Mouse (Mus musculus): Measurements from ENCODE around the gene Ankrd54. TPM values are rescaled to one million over a fixed set of nuclear protein-coding genes. Genes with fewer than 3 reads are reported as not detected.

The Ankrd54 gene
- total and polyA plus RNA-seq, 2 experiments from 2014 or later = 14.1 to 27.1 TPM

DNA sequence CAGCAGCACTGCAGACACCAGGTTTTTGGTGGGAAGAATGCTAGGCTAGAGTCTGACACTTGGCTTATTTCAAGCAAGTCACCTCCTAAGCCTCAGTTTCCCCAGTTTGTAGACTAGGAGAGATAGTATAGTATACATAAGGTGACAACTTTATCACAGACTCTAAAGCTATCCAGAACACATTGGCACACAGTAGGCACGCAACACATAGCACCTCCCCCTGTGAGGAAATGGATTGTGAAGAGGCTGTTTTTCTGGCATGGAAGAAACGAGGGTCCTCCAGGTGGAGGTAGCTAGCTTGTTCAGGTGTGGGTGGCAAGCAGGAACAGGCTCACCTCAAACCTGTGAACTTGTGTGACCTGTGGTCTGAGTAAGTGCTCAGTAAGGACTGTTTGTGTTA lies 11.7 kb downstream of the Ankrd54 start:
- Histone ChIP-seq H3K36me3 (replicated peaks; ENCODE audit: control insufficient read depth, insufficient read depth, low read length) (peaks cover 39% of the 10 kb centered on the region), H3K9ac (replicated peaks; ENCODE audit: low read depth, low read length) (no peak overlapping the region), H3K27me3 (ENCODE audit: control insufficient read depth, insufficient read depth, low read length) (no peaks in the 10 kb centered on the region), H3K4me3 (ENCODE audit: low read depth, low read length) (no peak overlapping the region), H3K4me2 (ENCODE audit: low read depth, low read length) (no peak overlapping the region), H3K9me3 (replicated peaks; ENCODE audit: control insufficient read depth, low read length) (no peaks in the 10 kb centered on the region), H3K4me1 (ENCODE audit: control insufficient read depth, insufficient read depth) (no peaks in the 10 kb centered on the region), H3K27ac (ENCODE audit: low read depth) (no peak overlapping the region)
- ATAC-seq (ENCODE audit: insufficient read depth, low read depth) (no peak), DNase-seq (ENCODE audit: low spot score) (no peak)
- 77% methylated on average over 2 of the region's 2 CpGs for WGBS
- TF ChIP-seq CTCF (IDR thresholded peaks at IDR 0.05; ENCODE audit: low read depth) = no peak
- no peak for TF ChIP-seq EP300 (IDR thresholded peaks at IDR 0.05; ENCODE audit: low read depth)

DNA sequence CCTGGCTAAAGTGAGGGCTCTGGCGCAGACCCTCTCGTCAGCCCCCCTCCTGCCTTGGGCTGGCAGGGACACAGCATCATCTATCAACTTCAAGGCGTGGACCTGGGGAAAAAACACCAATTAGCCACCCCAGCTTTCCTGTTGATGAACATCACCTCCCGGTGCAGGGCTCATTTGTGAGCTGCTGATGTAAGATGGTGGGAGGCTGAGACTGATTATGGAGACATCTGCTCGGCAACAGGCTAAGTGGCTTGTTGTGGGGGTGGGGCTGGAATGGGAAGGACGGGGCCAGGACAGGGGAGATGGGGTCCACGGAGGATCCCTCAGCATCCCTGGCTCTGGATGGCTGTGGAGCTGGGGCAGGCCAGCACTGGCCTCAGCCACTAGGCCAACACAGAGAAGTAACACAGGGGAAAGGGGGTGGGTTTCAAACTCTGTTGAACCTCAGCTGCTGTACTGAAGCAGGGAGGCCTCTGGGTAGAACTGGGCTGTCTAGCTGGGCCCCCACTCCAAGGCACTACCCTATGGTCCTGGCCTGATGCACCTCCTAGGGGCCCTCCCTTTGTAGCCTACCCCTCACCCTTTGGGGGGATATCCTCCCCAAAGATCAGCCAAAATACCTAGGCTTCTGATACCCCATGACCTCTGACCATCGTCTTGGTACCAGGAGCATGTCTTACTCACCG lies 12.4 kb downstream of the Ankrd54 start:
- WGBS = 46% methylated on average over 9 of the region's 9 CpGs
- H3K9me3 ChIP-seq (replicated peaks; ENCODE audit: control insufficient read depth, low read length) = no peaks in the 10 kb centered on the region
- 0 out of 2 replicates have a peak, but pooled peaks cover 5% of the 10 kb centered on the region for H3K27me3 ChIP-seq (ENCODE audit: control insufficient read depth, insufficient read depth, low read length)
- DNase-seq (ENCODE audit: low spot score) (no peak), ATAC-seq (ENCODE audit: insufficient read depth, low read depth) (no peak)
- H3K27ac ChIP-seq (ENCODE audit: low read depth) = no peak overlapping the region
- peaks cover 33% of the 10 kb centered on the region for H3K36me3 ChIP-seq (replicated peaks; ENCODE audit: control insufficient read depth, insufficient read depth, low read length)
- H3K4me3 ChIP-seq (ENCODE audit: low read depth, low read length) = no peak overlapping the region
- no peak overlapping the region for H3K4me2 ChIP-seq (ENCODE audit: low read depth, low read length)
- no peak for TF ChIP-seq CTCF (IDR thresholded peaks at IDR 0.05; ENCODE audit: low read depth)
- TF ChIP-seq EP300 (IDR thresholded peaks at IDR 0.05; ENCODE audit: low read depth) = no peak
- no peaks in the 10 kb centered on the region for H3K4me1 ChIP-seq (ENCODE audit: control insufficient read depth, insufficient read depth)
- no peak overlapping the region for H3K9ac ChIP-seq (replicated peaks; ENCODE audit: low read depth, low read length)

DNA sequence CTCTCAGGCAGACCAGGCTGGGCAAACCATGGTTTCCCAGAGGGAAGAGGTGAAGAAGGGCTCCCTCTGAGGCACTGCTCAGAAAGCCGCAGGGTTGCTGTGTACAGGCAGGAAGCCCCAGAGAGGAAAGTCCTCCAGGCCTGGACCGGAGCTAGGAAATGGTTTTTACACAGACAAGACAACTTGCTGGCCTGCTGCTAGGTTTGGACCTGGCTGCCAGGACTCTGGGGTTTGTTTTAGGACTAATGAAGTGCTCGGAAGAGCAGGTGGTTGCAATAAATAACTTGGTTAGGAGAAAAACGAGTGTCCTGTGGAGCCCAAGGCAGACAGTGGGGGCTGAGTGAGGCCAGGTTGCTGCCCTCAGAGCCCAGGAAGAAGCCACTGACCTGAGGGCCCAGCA lies 14.5 kb downstream of the Ankrd54 start:
- no peak overlapping the region for H3K4me3 ChIP-seq (ENCODE audit: low read depth, low read length)
- H3K4me1 ChIP-seq (ENCODE audit: control insufficient read depth, insufficient read depth) = no peaks in the 10 kb centered on the region
- H3K9me3 ChIP-seq (replicated peaks; ENCODE audit: control insufficient read depth, low read length) = no peaks in the 10 kb centered on the region
- ATAC-seq (ENCODE audit: insufficient read depth, low read depth) (no peak), DNase-seq (ENCODE audit: low spot score) (no peak)
- no peak overlapping the region for H3K27ac ChIP-seq (ENCODE audit: low read depth)
- H3K27me3 ChIP-seq (ENCODE audit: control insufficient read depth, insufficient read depth, low read length) = peaks cover 22% of the 10 kb centered on the region
- H3K9ac ChIP-seq (replicated peaks; ENCODE audit: low read depth, low read length) = no peak overlapping the region
- 70% methylated on average over 4 of the region's 4 CpGs for WGBS
- no peak overlapping the region for H3K4me2 ChIP-seq (ENCODE audit: low read depth, low read length)
- H3K36me3 ChIP-seq (replicated peaks; ENCODE audit: control insufficient read depth, insufficient read depth, low read length) = peaks cover 12% of the 10 kb centered on the region
- no peak for TF ChIP-seq CTCF (IDR thresholded peaks at IDR 0.05; ENCODE audit: low read depth)

DNA sequence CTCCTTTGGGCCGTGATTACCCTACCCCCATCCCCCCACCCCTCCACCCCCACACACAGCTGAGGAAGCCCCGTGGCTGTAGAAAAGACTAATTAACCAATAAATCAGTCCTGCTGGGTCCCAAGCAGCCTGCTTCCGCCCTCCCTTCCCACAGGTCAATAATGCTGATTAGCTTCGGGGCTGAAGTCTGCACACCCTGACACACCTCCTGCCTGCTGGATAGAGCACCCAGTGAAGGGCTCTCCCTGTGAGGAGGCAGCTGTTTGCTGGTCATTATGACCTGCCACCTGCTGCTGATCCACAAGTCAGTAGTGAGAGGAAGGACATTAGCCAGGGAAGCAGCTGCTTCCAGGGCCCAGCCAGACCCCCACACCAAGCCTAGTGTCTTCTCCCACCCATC lies 17.9 kb downstream of the Ankrd54 start:
- DNase-seq (ENCODE audit: low spot score) (no peak), ATAC-seq (ENCODE audit: insufficient read depth, low read depth) (no peak)
- Histone ChIP-seq H3K4me2 (ENCODE audit: low read depth, low read length) (no peak overlapping the region), H3K4me3 (ENCODE audit: low read depth, low read length) (no peak overlapping the region), H3K27ac (ENCODE audit: low read depth) (no peak overlapping the region), H3K9ac (replicated peaks; ENCODE audit: low read depth, low read length) (no peak overlapping the region), H3K4me1 (ENCODE audit: control insufficient read depth, insufficient read depth) (0 out of 2 replicates have a peak, but pooled peaks cover 5% of the 10 kb centered on the region), H3K9me3 (replicated peaks; ENCODE audit: control insufficient read depth, low read length) (no peaks in the 10 kb centered on the region), H3K36me3 (replicated peaks; ENCODE audit: control insufficient read depth, insufficient read depth, low read length) (no peaks in the 10 kb centered on the region), H3K27me3 (ENCODE audit: control insufficient read depth, insufficient read depth, low read length) (peaks cover 53% of the 10 kb centered on the region)
- 35% methylated on average over 4 of the region's 4 CpGs for WGBS
- TF ChIP-seq CTCF (IDR thresholded peaks at IDR 0.05; ENCODE audit: low read depth) (no peak), EP300 (IDR thresholded peaks at IDR 0.05; ENCODE audit: low read depth) (no peak)

DNA sequence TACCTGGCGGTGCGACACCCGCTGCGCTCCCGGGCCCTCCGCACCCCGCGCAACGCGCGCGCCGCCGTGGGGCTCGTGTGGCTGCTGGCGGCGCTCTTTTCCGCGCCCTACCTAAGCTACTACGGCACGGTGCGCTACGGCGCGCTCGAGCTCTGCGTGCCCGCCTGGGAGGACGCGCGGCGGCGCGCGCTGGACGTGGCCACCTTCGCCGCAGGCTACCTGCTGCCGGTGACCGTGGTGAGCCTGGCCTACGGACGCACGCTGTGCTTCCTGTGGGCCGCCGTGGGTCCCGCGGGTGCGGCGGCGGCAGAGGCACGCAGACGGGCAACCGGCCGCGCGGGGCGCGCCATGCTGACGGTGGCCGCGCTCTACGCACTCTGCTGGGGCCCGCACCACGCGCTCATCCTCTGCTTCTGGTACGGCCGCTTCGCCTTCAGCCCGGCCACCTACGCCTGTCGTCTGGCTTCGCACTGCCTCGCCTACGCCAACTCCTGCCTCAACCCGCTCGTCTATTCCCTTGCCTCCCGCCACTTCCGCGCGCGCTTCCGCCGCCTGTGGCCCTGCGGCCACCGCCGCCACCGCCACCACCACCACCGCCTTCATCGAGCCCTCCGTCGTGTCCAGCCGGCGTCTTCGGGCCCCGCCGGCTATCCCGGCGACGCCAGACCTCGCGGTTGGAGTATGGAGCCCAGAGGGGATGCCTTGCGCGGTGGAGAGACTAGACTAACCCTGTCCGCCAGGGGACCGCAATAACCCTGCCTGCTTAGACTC lies 19.8 kb downstream of the Ankrd54 start:
- Histone ChIP-seq H3K27ac (ENCODE audit: low read depth) (no peak overlapping the region), H3K9me3 (replicated peaks; ENCODE audit: control insufficient read depth, low read length) (no peaks in the 10 kb centered on the region), H3K27me3 (ENCODE audit: control insufficient read depth, insufficient read depth, low read length) (peaks cover 58% of the 10 kb centered on the region), H3K4me1 (ENCODE audit: control insufficient read depth, insufficient read depth) (0 out of 2 replicates have a peak, but pooled peaks cover 5% of the 10 kb centered on the region), H3K9ac (replicated peaks; ENCODE audit: low read depth, low read length) (no peak overlapping the region), H3K4me3 (ENCODE audit: low read depth, low read length) (peak overlapping the region; percentile 59), H3K36me3 (replicated peaks; ENCODE audit: control insufficient read depth, insufficient read depth, low read length) (no peaks in the 10 kb centered on the region), H3K4me2 (ENCODE audit: low read depth, low read length) (peak overlapping the region; percentile 96)
- no peak for TF ChIP-seq CTCF (IDR thresholded peaks at IDR 0.05; ENCODE audit: low read depth)
- no peak for TF ChIP-seq EP300 (IDR thresholded peaks at IDR 0.05; ENCODE audit: low read depth)
- DNase-seq (ENCODE audit: low spot score) (no peak), ATAC-seq (ENCODE audit: insufficient read depth, low read depth) (0 out of 2 replicates have a peak, but pooled peaks have one; percentile 19)
- 1% methylated on average over 94 of the region's 105 CpGs for WGBS

Measured in heart, postnatal 0 days (tissue).